Mouse (Mus musculus): Measurements from ENCODE around the gene Nr2f1. TPM values are rescaled to one million over a fixed set of nuclear protein-coding genes. Genes with fewer than 3 reads are reported as not detected.

Gene Nr2f1
- total RNA-seq, 2 experiments from 2014 or later = 100 to 110 TPM

Other genes with a start within 250 kb of the Nr2f1 start
- 1 to 10 TPM; 1.4 to 1.5 TPM for gene Pou5f2, start 174.9 kb downstream of the Nr2f1 start, total RNA-seq (2021)